Mouse (Mus musculus): Measurements from ENCODE around the gene Syt2. TPM values are rescaled to one million over a fixed set of nuclear protein-coding genes. Genes with fewer than 3 reads are reported as not detected.

Syt2 gene
- polyA plus RNA-seq, 2 experiments = 0.04 TPM; not detected in 1

DNA sequence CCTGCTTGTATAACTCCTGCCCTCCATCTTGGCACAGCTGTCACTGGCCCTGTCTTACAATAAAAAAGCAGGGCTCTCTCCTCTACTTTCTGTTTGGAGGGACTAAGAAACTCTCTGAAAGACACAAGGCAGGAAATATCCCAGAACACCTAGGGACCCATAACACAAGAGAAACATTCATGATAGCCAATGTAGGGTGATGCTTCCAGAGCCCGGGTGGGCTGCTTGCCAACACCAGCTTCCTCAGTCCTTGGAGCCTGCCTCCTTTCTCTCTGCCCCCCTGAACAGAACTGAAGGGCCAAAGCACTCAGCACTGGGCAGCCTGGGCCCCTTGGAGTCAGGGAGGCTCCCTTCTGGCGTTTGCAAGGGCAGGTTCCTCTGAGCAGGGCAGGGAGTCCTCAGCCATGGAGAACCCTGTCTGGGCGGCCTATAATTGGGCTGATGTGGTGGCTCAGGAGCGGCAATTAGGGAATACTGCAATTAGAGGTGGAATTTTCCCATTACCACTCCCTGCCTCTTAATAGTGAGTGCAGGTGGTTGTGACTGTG lies 5.4 kb downstream of the Syt2 start:
- Histone ChIP-seq H3K9ac (replicated peaks) (no peak overlapping the region), H3K4me1 (replicated peaks; ENCODE audit: control insufficient read depth in 2 of 2, insufficient read depth in 2 of 2, low read length in 1 of 2) (no peaks in the 10 kb centered on the region), H3K27me3 (ENCODE audit: control insufficient read depth, insufficient read depth, low read length) (peaks cover 26% of the 10 kb centered on the region), H3K27ac (no peak overlapping the region), H3K4me2 (ENCODE audit: low read depth) (no peak overlapping the region), H3K9me3 (ENCODE audit: control insufficient read depth, low read length) (no peaks in the 10 kb centered on the region), H3K4me3 (ENCODE audit: insufficient read depth in 1 of 2, low read depth in 2 of 2, low read length in 2 of 2) (no peak overlapping the region), H3K36me3 (replicated peaks; ENCODE audit: control insufficient read depth, insufficient read depth, low read depth) (no peaks in the 10 kb centered on the region)
- TF ChIP-seq CTCF (IDR thresholded peaks at IDR 0.05; ENCODE audit: low read depth) (no peak), EP300 (IDR thresholded peaks at IDR 0.05; ENCODE audit: low read depth) (no peak)
- 39% methylated on average over 4 of the region's 4 CpGs for WGBS (ENCODE audit: insufficient replicate concordance)
- DNase-seq (ENCODE audit: low read depth in 3 of 3, low spot score in 3 of 3) = no peak
- no peak for ATAC-seq (ENCODE audit: insufficient read depth)

DNA sequence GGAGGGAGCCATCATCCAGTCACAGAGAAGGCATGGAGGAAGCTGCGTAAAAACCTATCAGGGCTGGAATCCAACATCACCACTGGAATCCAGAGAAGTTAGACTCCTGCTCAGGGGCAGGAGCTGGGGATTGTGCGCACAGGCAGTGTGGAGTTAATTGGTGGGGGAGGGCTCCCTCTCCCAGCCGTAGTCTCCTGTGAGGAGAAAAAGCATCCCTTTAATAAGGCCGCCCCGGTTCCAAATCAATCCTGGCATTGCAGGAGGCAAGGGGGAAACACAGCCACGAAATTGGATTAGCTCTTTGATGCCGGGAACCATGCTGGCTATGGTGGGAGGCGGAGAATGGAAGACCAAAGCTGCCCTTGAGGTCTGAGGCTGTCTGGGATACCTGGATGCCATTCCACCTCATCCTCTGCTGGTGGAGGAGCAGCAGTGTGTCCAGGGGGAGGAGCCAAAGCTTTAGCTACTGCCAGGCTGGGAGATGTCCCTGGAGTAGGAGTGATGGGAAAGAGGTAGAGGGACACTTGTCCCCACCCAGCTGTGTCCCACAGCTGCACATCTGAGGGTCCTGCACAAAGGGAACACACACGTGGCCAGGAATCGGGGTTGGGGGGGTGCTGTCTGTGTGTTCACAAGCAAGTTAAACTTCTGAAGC lies 7.3 kb downstream of the Syt2 start:
- Histone ChIP-seq H3K4me3 (ENCODE audit: insufficient read depth in 1 of 2, low read depth in 2 of 2, low read length in 2 of 2) (no peak overlapping the region), H3K9me3 (ENCODE audit: control insufficient read depth, low read length) (no peaks in the 10 kb centered on the region), H3K27me3 (ENCODE audit: control insufficient read depth, insufficient read depth, low read length) (peaks cover 7% of the 10 kb centered on the region), H3K4me1 (replicated peaks; ENCODE audit: control insufficient read depth in 2 of 2, insufficient read depth in 2 of 2, low read length in 1 of 2) (no peaks in the 10 kb centered on the region), H3K36me3 (replicated peaks; ENCODE audit: control insufficient read depth, insufficient read depth, low read depth) (no peaks in the 10 kb centered on the region), H3K9ac (replicated peaks) (no peak overlapping the region), H3K27ac (no peak overlapping the region), H3K4me2 (ENCODE audit: low read depth) (no peak overlapping the region)
- WGBS (ENCODE audit: insufficient replicate concordance) = 30% methylated on average over 10 of the region's 10 CpGs
- DNase-seq (ENCODE audit: low read depth in 3 of 3, low spot score in 3 of 3) (no peak), ATAC-seq (ENCODE audit: insufficient read depth) (no peak)
- TF ChIP-seq EP300 (IDR thresholded peaks at IDR 0.05; ENCODE audit: low read depth) (no peak), CTCF (IDR thresholded peaks at IDR 0.05; ENCODE audit: low read depth) (no peak)

- TF ChIP-seq CTCF (IDR thresholded peaks at IDR 0.05; ENCODE audit: low read depth) = no peak
- TF ChIP-seq EP300 (IDR thresholded peaks at IDR 0.05; ENCODE audit: low read depth) = no peak
- Histone ChIP-seq H3K4me2 (ENCODE audit: low read depth) (no peak overlapping the region), H3K36me3 (replicated peaks; ENCODE audit: control insufficient read depth, insufficient read depth, low read depth) (no peaks in the 10 kb centered on the region), H3K27ac (no peak overlapping the region), H3K9me3 (ENCODE audit: control insufficient read depth, low read length) (no peaks in the 10 kb centered on the region), H3K27me3 (ENCODE audit: control insufficient read depth, insufficient read depth, low read length) (no peaks in the 10 kb centered on the region; the same call in 1 of the 2 replicates), H3K9ac (replicated peaks) (no peak overlapping the region), H3K4me3 (ENCODE audit: insufficient read depth in 1 of 2, low read depth in 2 of 2, low read length in 2 of 2) (no peak overlapping the region), H3K4me1 (replicated peaks; ENCODE audit: control insufficient read depth in 2 of 2, insufficient read depth in 2 of 2, low read length in 1 of 2) (no peaks in the 10 kb centered on the region)
- 50% methylated on average over 7 of the region's 7 CpGs for WGBS (ENCODE audit: insufficient replicate concordance)
- DNase-seq (ENCODE audit: low read depth in 3 of 3, low spot score in 3 of 3) = no peak
- no peak for ATAC-seq (ENCODE audit: insufficient read depth)
Measured at GRCm38 (mm10) chr1:134658841-134659240, 12.4 kb downstream of the Syt2 start.

DNA sequence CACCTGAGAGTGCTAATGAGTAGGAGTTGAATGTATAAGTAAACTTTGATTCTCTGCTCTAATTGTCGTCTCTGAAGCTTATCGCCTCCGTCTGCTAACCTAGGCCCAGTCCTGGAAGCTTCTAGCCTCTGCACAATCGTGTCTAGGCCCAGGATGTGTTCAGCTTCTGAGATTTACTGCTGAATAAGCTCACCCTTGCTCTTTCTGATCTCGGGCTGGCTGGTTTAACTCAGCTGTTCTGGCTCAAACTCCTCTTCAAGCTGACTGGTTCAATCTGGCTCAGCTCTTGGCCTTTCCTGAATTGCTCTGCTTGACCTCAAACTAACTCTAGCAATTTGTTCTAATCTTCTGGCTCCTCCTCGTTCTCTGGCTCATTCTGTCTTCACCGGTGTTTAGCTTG lies 13.7 kb downstream of the Syt2 start:
- Histone ChIP-seq H3K27ac (no peak overlapping the region), H3K36me3 (replicated peaks; ENCODE audit: control insufficient read depth, insufficient read depth, low read depth) (no peaks in the 10 kb centered on the region), H3K4me3 (ENCODE audit: insufficient read depth in 1 of 2, low read depth in 2 of 2, low read length in 2 of 2) (no peak overlapping the region), H3K4me2 (ENCODE audit: low read depth) (no peak overlapping the region), H3K4me1 (replicated peaks; ENCODE audit: control insufficient read depth in 2 of 2, insufficient read depth in 2 of 2, low read length in 1 of 2) (no peaks in the 10 kb centered on the region), H3K9me3 (ENCODE audit: control insufficient read depth, low read length) (no peaks in the 10 kb centered on the region), H3K27me3 (ENCODE audit: control insufficient read depth, insufficient read depth, low read length) (no peaks in the 10 kb centered on the region; the same call in 1 of the 2 replicates), H3K9ac (replicated peaks) (no peak overlapping the region)
- ATAC-seq (ENCODE audit: insufficient read depth) = no peak
- DNase-seq (ENCODE audit: low read depth in 3 of 3, low spot score in 3 of 3) = no peak
- TF ChIP-seq EP300 (IDR thresholded peaks at IDR 0.05; ENCODE audit: low read depth) (no peak), CTCF (IDR thresholded peaks at IDR 0.05; ENCODE audit: low read depth) (no peak)
- WGBS (ENCODE audit: insufficient replicate concordance) = 47% methylated on average over 7 of the region's 7 CpGs

- no peaks in the 10 kb centered on the region for H3K4me1 ChIP-seq (replicated peaks; ENCODE audit: control insufficient read depth in 2 of 2, insufficient read depth in 2 of 2, low read length in 1 of 2)
- DNase-seq (ENCODE audit: low read depth in 3 of 3, low spot score in 3 of 3) (no peak), ATAC-seq (ENCODE audit: insufficient read depth) (no peak)
- H3K4me3 ChIP-seq (ENCODE audit: insufficient read depth in 1 of 2, low read depth in 2 of 2, low read length in 2 of 2) = no peak overlapping the region
- H3K9me3 ChIP-seq (ENCODE audit: control insufficient read depth, low read length) = no peaks in the 10 kb centered on the region
- TF ChIP-seq EP300 (IDR thresholded peaks at IDR 0.05; ENCODE audit: low read depth) (no peak), CTCF (IDR thresholded peaks at IDR 0.05; ENCODE audit: low read depth) (no peak)
- H3K36me3 ChIP-seq (replicated peaks; ENCODE audit: control insufficient read depth, insufficient read depth, low read depth) = no peaks in the 10 kb centered on the region
- no peaks in the 10 kb centered on the region for H3K27me3 ChIP-seq (ENCODE audit: control insufficient read depth, insufficient read depth, low read length)
- no peak overlapping the region for H3K9ac ChIP-seq (replicated peaks)
- no peak overlapping the region for H3K4me2 ChIP-seq (ENCODE audit: low read depth)
- no peak overlapping the region for H3K27ac ChIP-seq
- WGBS (ENCODE audit: insufficient replicate concordance) = 63% methylated on average over 10 of the region's 10 CpGs
Measured at GRCm38 (mm10) chr1:134671234-134672070, 25.0 kb downstream of the Syt2 start.

All from liver, embryonic 14.5 days (tissue).